Mouse (Mus musculus) frontal cortex, adult 2 months (tissue): Measurements from ENCODE around the gene Eif2b3. TPM values are rescaled to one million over a fixed set of nuclear protein-coding genes. Genes with fewer than 3 reads are reported as not detected.

Experiments used
- polyA plus RNA-seq: library from polyadenylated mRNA; depleted of rRNA; stranded (reverse); fragments of >200 nt; gene quantifications from 2 replicates; pipeline ENCODE4 v1.2.3, GENCODE M21; 2012; rRNA removed

Gene Eif2b3
- polyA plus RNA-seq, 1 experiment = 18.9 TPM

Other genes starting within 250 kb of the Eif2b3 start
- 19.9 and 21.7 TPM in 2 replicates for gene Toe1, start 211.8 kb upstream of the Eif2b3 start, polyA plus RNA-seq
- gene Mutyh, start 211.7 kb upstream of the Eif2b3 start, polyA plus RNA-seq = 5.8 and 7.2 TPM in 2 replicates
- gene Hpdl, start 197.7 kb upstream of the Eif2b3 start, polyA plus RNA-seq = 1.6 and 1.7 TPM in 2 replicates
- 9.4 and 10.5 TPM in 2 replicates for gene Zswim5, start 142.0 kb upstream of the Eif2b3 start, polyA plus RNA-seq
- gene Urod, start 25.0 kb upstream of the Eif2b3 start, polyA plus RNA-seq = 71.0 and 74.3 TPM in 2 replicates
- 42.2 and 45.7 TPM in 2 replicates for gene Hectd3, start 24.1 kb upstream of the Eif2b3 start, polyA plus RNA-seq
- 2.7 and 2.9 TPM in 2 replicates for gene Ptch2, start 76.7 kb downstream of the Eif2b3 start, polyA plus RNA-seq
- gene Btbd19, start 106.3 kb downstream of the Eif2b3 start, polyA plus RNA-seq = 21.9 and 25.6 TPM in 2 replicates
- gene Tctex1d4, start 107.4 kb downstream of the Eif2b3 start, polyA plus RNA-seq = 0.15 and 0.32 TPM in 2 replicates
- gene Plk3, start 114.6 kb downstream of the Eif2b3 start, polyA plus RNA-seq = 11.2 and 15.6 TPM in 2 replicates
- gene Rps8, start 136.8 kb downstream of the Eif2b3 start, polyA plus RNA-seq = 496 and 568 TPM in 2 replicates
- 0.32 and 0.46 TPM in 2 replicates for gene Kif2c, start 163.2 kb downstream of the Eif2b3 start, polyA plus RNA-seq
- gene Tmem53, start 232.5 kb downstream of the Eif2b3 start, polyA plus RNA-seq = 6.3 and 7.9 TPM in 2 replicates
- 0.67 and 1.00 TPM in 2 replicates for gene Armh1, start 232.7 kb downstream of the Eif2b3 start, polyA plus RNA-seq